ENCODE assay signal across 27 mouse cellular contexts in the genomic region with DNA sequence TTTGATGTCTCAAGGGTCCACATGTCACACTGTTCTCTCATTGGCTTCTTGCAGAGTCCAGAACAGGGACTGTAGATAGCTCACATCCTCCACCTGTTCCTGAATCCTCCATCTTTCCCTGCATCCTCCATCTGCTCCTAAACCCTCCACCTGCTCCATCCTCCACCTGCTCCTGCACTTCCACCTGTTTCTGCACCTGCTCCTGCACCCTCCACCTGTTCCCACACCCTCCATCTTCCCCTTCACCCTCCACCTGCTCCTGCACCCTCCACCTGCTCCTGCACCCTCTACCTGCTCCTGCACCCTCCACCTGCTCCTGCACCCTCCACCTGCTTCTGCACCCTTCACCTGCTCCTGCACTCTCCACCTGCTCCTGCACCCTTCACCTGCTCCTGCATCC.
"Had no signal": no experiment of that assay in that cellular context is flagged by ENCODE, and none has a peak within 500 bp of the region (broad histone marks: within the 10 kb centered on the region; RNA-seq: fewer than 3 reads in every experiment).

No protein-coding gene starts in this region.

- H3K4me1 ChIP-seq: heart, embryonic 15.5 days; intestine, embryonic 15.5 days; limb, embryonic 13.5 days; liver, embryonic 13.5 days; liver, embryonic 15.5 days had no signal

- H3K4me2 ChIP-seq: heart, embryonic 11.5 days; heart, embryonic 13.5 days; heart, embryonic 15.5 days; hindbrain, embryonic 14.5 days; intestine, embryonic 15.5 days; limb, embryonic 13.5 days; liver, embryonic 11.5 days; liver, embryonic 13.5 days; liver, embryonic 15.5 days had no signal

- H3K9me3 ChIP-seq: heart, embryonic 13.5 days; heart, embryonic 15.5 days; intestine, embryonic 15.5 days; limb, embryonic 13.5 days; liver, embryonic 13.5 days; liver, embryonic 15.5 days had no signal

- H3K36me3 ChIP-seq: heart, embryonic 13.5 days; heart, embryonic 15.5 days; intestine, embryonic 15.5 days; limb, embryonic 13.5 days; liver, embryonic 13.5 days; liver, embryonic 15.5 days had no signal

- H3K9ac ChIP-seq: heart, embryonic 13.5 days; heart, embryonic 15.5 days; hindbrain, embryonic 14.5 days; intestine, embryonic 15.5 days; limb, embryonic 13.5 days; liver, embryonic 13.5 days; liver, embryonic 15.5 days; liver, postnatal 0 days had no signal

- DNase-seq: gastrocnemius, postnatal 14 days; gastrocnemius, postnatal 36 days; heart, adult 11 months; heart, adult 2 months; heart, postnatal 14 days; heart, postnatal 36 days; kidney, adult 18-20 months; kidney, adult 8-10 months; kidney, postnatal 10 days; kidney, postnatal 25 days; kidney, postnatal 4 days; liver; liver, embryonic 13.5 days; liver, postnatal 0 days had no signal

- H3K27me3 ChIP-seq: heart, embryonic 15.5 days; intestine, embryonic 15.5 days; liver, embryonic 13.5 days; liver, embryonic 15.5 days had no signal

- H3K27ac ChIP-seq: heart, adult 2 months; heart, embryonic 13.5 days; heart, embryonic 15.5 days; hindbrain, embryonic 14.5 days; intestine, embryonic 15.5 days; layer of hippocampus, adult 2 months; left cerebral cortex, adult 2 months; limb, embryonic 13.5 days; liver, embryonic 13.5 days; liver, embryonic 15.5 days had no signal

- ATAC-seq: hindbrain, embryonic 16.5 days; inflammation-experienced regulatory T-cells, adult 6 months; intestine, embryonic 15.5 days; intestine, postnatal 0 days; liver, postnatal 0 days had no signal

- H3K4me3 ChIP-seq: heart, adult 2 months; heart, embryonic 13.5 days; heart, embryonic 15.5 days; intestine, embryonic 15.5 days; layer of hippocampus, adult 2 months; left cerebral cortex, adult 2 months; limb, embryonic 13.5 days; liver, embryonic 13.5 days; liver, embryonic 15.5 days had no signal
